Mouse (Mus musculus) neural tube, embryonic 11.5 days (tissue): Measurements from ENCODE around the gene Krt84. TPM values are rescaled to one million over a fixed set of nuclear protein-coding genes. Genes with fewer than 3 reads are reported as not detected.

Experiments
- ATAC-seq: fragments of 200-750 bp; cut with Nextera tagmentation; 2 replicates; pipeline ENCODE4 v1.8.0; 2017; ENCODE audit warnings: moderate number of reproducible peaks, mild to moderate bottlenecking, moderate TSS enrichment, moderate library complexity; ENCODE audit not compliant: insufficient read depth, low FRiP score, low TSS enrichment
- DNase-seq: peaks from one replicate; pipeline ENCODE4 v3.0.0-alpha.2; 2015; ENCODE audit warnings: low spot score
- H3K27ac ChIP-seq: fragments of 300-500 bp; sonication (generic); 2 replicates; pipeline ENCODE4 v1.5.1; 2014; ENCODE audit warnings: low read depth, mild to moderate bottlenecking, low read length
- H3K27me3 ChIP-seq: fragments of 300-500 bp; sonication (generic); 2 replicates; pipeline ENCODE4 v1.6.1; 2014; ENCODE audit warnings: mild to moderate bottlenecking, low read length, mixed read lengths; ENCODE audit not compliant: control insufficient read depth, insufficient read depth
- H3K36me3 ChIP-seq: fragments of 300-500 bp; sonication (generic); 2 replicates; pipeline ENCODE4 v1.6.1; 2014; ENCODE audit warnings: mild to moderate bottlenecking, low read length, moderate library complexity, mixed read lengths; ENCODE audit not compliant: control insufficient read depth, insufficient read depth
- H3K4me1 ChIP-seq: fragments of 300-500 bp; sonication (generic); 2 replicates; pipeline ENCODE4 v1.6.1; 2014; ENCODE audit warnings: low read length, mixed read lengths; ENCODE audit not compliant: control insufficient read depth, insufficient read depth
- H3K4me2 ChIP-seq: fragments of 300-500 bp; sonication (generic); 2 replicates; pipeline ENCODE4 v1.6.1; 2014; ENCODE audit warnings: low read depth, mild to moderate bottlenecking, moderate library complexity
- H3K4me3 ChIP-seq: fragments of 300-500 bp; sonication (generic); 2 replicates; pipeline ENCODE4 v1.5.1; 2014; ENCODE audit warnings: low read depth, low read length
- H3K9ac ChIP-seq: fragments of 300-500 bp; sonication (generic); 2 replicates; pipeline ENCODE4 v1.6.1; 2014; ENCODE audit warnings: mild to moderate bottlenecking, low read length
- H3K9me3 ChIP-seq: fragments of 300-500 bp; sonication (generic); 2 replicates; pipeline ENCODE4 v1.6.1; 2016; ENCODE audit warnings: low read length; ENCODE audit not compliant: control insufficient read depth
- WGBS: fragments of 180-500 bp; shearing (Covaris S2); extraction: QIAGEN DNeasy Blood & Tissue Kit; methylation state at CpG from one replicate; pipeline ENCODE4 v1.1.7; 2014; 5-methylcytosine and 5-hydroxymethylcytosine counted together
- polyA plus RNA-seq: library from polyadenylated mRNA; unstranded; fragments of >200 nt; fragmentation: Nextera tagmentation; extraction: Ambion mirVana; gene quantifications from 2 replicates; pipeline ENCODE4 v1.2.1, GENCODE M21; 2014

Gene Krt84
- not detected in 2 replicates for polyA plus RNA-seq

DNA sequence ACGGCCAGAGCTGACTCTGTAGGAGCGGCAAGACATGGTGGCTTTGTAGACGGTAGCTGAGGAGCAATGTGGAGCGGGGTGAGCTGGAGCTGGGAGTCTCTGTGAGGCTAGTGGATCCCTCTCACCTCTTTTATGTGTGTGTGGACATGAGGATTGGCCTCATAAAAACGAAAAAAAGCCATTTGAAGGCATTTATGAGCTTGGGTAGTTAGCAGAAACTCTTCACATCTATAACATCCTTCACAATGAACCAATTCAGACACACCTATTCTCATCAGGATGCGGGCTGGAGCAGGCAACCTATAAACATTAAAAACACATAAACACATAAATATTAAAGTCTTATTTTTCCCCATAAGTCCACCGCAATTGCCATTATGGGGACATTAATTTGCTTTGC, at the start of gene Krt84:
Krt84 (minus strand) TSS at position 101 of the 400 bp plus-strand sequence.
- Histone ChIP-seq H3K4me2 (no peak within 1 kb of the TSS), H3K4me3 (no peak within 1 kb of the TSS), H3K27me3 (no peaks in the 10 kb centered on the region), H3K4me1 (no peaks in the 10 kb centered on the region; the same call in 1 of the 2 replicates), H3K9me3 (no peaks in the 10 kb centered on the region), H3K9ac (no peak within 1 kb of the TSS), H3K27ac (no peak within 1 kb of the TSS), H3K36me3 (no peaks in the 10 kb centered on the region)
- ATAC-seq = no peak
- WGBS = 75% methylated on average over 7 of the region's 7 CpGs
- DNase-seq = no peak

DNA sequence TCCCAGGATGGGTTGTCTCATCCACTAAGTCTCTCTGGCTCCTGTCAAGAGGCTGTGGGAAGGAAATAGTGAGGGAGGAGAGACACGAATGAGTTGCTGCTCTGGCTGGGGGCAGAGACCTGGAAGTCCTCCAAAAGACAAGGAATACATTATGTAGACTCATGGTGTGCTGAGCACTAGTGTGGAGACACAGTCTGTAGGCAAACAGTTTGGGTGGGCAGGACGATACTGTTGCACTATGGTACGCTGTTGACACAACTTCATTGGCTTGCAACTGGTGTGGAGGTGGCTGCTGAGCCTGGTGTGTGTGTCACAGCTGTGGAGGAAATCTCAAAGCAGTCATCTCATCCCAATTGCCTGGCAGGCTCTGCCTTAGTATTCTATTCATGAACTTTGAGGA, 49.1 kb upstream of the Krt84 start:
- Histone ChIP-seq H3K4me3 (no peak overlapping the region), H3K36me3 (no peaks in the 10 kb centered on the region), H3K27ac (no peak overlapping the region), H3K27me3 (no peaks in the 10 kb centered on the region), H3K4me1 (no peaks in the 10 kb centered on the region), H3K4me2 (no peak overlapping the region), H3K9me3 (no peaks in the 10 kb centered on the region), H3K9ac (no peak overlapping the region)
- DNase-seq = no peak
- WGBS = 87% methylated on average over 3 of the region's 3 CpGs
- ATAC-seq = no peak

DNA sequence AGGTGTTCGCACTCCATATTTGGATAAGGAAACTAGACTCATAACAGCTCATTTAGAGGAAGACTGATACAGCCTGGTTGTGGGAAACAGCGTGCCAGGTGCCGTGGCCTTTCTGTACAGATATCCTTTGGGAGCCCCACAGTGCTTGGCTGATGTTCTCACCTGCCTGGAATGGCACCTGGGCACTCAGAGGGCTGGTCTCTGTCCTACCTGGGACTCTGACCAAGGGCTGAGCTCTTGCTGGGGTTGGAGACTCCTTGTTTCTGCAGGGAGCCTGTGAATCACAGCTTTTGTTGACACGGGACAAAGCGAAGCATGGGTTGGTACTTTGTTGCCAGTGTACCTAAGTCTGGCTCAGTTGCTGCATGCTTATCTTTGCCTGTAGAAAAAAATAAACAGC, 42.9 kb upstream of the Krt84 start:
- H3K27ac ChIP-seq = no peak overlapping the region
- no peak overlapping the region for H3K9ac ChIP-seq
- no peaks in the 10 kb centered on the region for H3K4me1 ChIP-seq
- WGBS = 89% methylated on average over 5 of the region's 5 CpGs
- H3K4me2 ChIP-seq = no peak overlapping the region
- no peaks in the 10 kb centered on the region for H3K36me3 ChIP-seq
- no peaks in the 10 kb centered on the region for H3K9me3 ChIP-seq
- ATAC-seq = no peak
- no peaks in the 10 kb centered on the region for H3K27me3 ChIP-seq
- no peak for DNase-seq
- H3K4me3 ChIP-seq = no peak overlapping the region

DNA sequence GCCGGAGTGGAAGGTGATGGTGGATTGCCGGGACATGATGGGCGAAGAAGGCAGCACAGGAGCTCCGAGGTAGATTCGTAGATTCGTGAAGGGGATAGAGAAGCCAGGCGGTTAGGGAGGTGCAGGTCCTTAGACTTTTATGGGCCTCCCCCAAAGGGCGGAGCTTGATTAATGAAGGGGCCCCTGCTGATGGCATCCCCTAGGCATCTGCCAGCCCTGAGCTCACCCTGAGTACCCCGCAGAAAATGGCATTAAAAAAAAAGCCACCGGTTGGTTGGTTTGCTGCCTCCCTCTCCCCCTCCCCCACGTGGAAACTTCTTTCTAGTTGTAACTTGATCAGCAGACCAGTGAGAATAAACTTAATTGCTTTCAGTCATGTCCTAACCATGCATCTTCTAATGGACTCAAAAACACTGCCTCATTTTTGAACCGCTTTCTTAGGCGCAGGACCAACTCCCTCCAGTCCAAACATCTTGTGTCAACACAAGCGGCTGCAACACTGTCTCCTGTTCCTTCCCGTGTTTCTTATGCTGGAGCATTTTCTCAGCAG, 41.3 kb upstream of the Krt84 start, which contains the start of gene Krt75:
Krt75 (minus strand) TSS at position 109 of the 550 bp plus-strand sequence.
- Histone ChIP-seq H3K4me1 (no peaks in the 10 kb centered on the region), H3K9me3 (no peaks in the 10 kb centered on the region), H3K9ac (no peak within 1 kb of the TSS), H3K4me3 (no peak within 1 kb of the TSS), H3K27me3 (no peaks in the 10 kb centered on the region), H3K27ac (no peak within 1 kb of the TSS), H3K4me2 (no peak within 1 kb of the TSS), H3K36me3 (no peaks in the 10 kb centered on the region)
- ATAC-seq (no peak), DNase-seq (no peak)
- WGBS = 70% methylated on average over 15 of the region's 15 CpGs

DNA sequence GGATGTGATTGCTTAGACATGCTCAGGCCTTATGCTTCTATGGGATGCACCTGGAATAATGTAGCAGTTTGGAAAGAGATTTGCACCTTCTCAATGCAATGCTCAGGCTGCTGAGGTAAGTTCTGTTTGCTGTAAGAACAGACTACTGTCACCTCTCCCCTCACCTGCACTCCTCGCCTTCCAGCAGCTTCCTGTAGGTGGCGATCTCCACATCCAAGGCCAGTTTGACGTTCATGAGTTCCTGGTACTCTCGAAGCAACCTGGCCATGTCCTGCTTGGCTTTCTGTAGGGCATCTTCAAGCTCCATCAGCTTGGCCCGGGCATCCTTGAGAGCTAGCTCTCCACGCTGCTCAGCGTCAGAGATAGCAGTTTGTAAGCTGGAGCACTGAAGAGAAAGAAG, 35.2 kb upstream of the Krt84 start:
- Histone ChIP-seq H3K9ac (no peak overlapping the region), H3K4me3 (no peak overlapping the region), H3K9me3 (no peaks in the 10 kb centered on the region), H3K36me3 (no peaks in the 10 kb centered on the region), H3K27ac (no peak overlapping the region), H3K27me3 (no peaks in the 10 kb centered on the region), H3K4me1 (no peaks in the 10 kb centered on the region), H3K4me2 (no peak overlapping the region)
- no peak for ATAC-seq
- 55% methylated on average over 7 of the region's 7 CpGs for WGBS
- DNase-seq = no peak

DNA sequence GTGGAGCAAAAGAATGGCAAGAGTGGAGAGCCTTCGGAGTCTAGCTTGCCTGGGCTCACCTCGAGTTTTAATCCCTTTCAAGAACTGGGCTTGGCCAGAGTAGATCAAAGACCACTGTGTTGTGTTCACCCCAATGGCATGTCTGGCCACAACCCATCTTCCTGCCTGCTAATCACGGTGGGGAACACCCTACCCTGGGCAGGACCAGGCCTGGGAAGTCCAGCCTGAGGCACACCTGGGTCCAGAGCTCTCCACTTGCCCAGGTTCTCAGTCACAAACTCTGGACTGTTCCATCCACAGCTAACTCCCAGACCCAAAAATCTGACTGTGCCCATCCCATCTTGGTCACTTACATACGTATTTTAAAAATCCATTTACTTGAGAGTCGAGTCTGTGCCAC, 30.2 kb upstream of the Krt84 start, which contains the start of gene Krt90:
Krt90 (minus strand) TSS at position 101 of the 400 bp plus-strand sequence.
- H3K4me2 ChIP-seq = no peak within 1 kb of the TSS
- H3K9me3 ChIP-seq = no peaks in the 10 kb centered on the region
- ATAC-seq (no peak), DNase-seq (no peak)
- WGBS = 75% methylated on average over 5 of the region's 5 CpGs
- H3K27me3 ChIP-seq = no peaks in the 10 kb centered on the region
- H3K9ac ChIP-seq = no peak within 1 kb of the TSS
- H3K4me3 ChIP-seq = no peak within 1 kb of the TSS
- H3K36me3 ChIP-seq = no peaks in the 10 kb centered on the region
- no peak within 1 kb of the TSS for H3K27ac ChIP-seq
- peaks cover 4% of the 10 kb centered on the region; the same call in 1 of the 2 replicates for H3K4me1 ChIP-seq

DNA sequence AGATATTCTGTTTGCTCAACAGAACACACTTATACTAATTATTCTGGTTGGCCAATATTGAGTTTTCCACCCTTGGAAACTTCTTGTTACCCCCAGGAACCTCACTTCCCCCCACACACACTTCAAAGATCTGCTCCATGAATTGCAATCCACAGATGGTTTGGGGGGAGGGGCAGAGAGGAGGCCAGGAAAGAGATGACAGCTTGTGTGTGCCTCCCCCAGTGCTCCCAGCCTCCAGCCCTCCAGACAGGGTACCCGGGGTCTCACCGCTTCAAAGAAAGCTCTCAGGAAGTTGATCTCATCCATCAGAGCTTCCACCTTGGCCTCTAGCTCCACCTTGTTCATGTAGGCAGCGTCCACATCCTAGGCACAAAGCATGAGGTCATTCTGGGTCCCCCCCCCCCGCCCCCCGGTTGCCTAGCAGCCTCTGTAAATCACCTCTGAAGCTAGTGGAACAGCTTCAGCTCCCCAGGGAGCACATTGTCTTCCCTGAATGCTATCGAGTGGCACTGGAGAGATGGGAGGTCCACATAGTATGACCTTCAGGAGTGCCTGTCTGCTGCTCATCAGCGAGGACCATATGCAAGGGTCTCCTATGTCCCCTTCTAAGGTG, 25.5 kb upstream of the Krt84 start:
- 2% methylated on average over 7 of the region's 7 CpGs for WGBS
- Histone ChIP-seq H3K9ac (no peak overlapping the region), H3K27me3 (no peaks in the 10 kb centered on the region), H3K4me2 (no peak overlapping the region), H3K4me1 (peaks cover 4% of the 10 kb centered on the region; the same call in 1 of the 2 replicates), H3K36me3 (no peaks in the 10 kb centered on the region), H3K27ac (no peak overlapping the region), H3K9me3 (no peaks in the 10 kb centered on the region), H3K4me3 (no peak overlapping the region)
- peak; percentile 63 for DNase-seq
- peak; percentile 27; the same call in 1 of the 2 replicates for ATAC-seq

DNA sequence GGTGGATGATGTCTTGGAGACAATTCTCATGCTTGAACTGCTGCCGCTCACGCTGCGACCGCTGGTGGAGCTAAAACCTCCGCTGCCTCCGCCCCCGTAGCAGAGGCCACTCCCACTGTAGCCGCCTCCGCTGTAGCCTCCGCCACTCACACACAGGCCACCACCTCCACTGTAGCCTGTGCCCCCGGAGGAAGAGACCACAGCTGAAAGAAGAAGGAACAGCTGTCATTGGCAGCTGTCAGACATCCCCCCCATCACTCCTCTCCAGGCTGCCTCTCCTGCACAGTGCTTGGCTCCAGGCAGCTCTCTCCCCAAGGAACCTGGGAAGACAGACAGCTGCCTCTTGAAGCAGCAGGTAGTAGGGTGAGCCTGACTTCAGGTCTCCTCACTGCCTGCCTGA, 20.5 kb upstream of the Krt84 start:
- no peaks in the 10 kb centered on the region for H3K36me3 ChIP-seq
- H3K4me2 ChIP-seq = peak overlapping the region; percentile 17; the same call in 1 of the 2 replicates
- no peaks in the 10 kb centered on the region for H3K27me3 ChIP-seq
- peak; percentile 65 for DNase-seq
- no peak overlapping the region for H3K4me3 ChIP-seq
- peak; percentile 72 for ATAC-seq
- WGBS = 2% methylated on average over 11 of the region's 11 CpGs
- H3K27ac ChIP-seq = no peak overlapping the region
- no peak overlapping the region for H3K9ac ChIP-seq
- H3K4me1 ChIP-seq = peaks cover 6% of the 10 kb centered on the region; the same call in 1 of the 2 replicates
- no peaks in the 10 kb centered on the region for H3K9me3 ChIP-seq

DNA sequence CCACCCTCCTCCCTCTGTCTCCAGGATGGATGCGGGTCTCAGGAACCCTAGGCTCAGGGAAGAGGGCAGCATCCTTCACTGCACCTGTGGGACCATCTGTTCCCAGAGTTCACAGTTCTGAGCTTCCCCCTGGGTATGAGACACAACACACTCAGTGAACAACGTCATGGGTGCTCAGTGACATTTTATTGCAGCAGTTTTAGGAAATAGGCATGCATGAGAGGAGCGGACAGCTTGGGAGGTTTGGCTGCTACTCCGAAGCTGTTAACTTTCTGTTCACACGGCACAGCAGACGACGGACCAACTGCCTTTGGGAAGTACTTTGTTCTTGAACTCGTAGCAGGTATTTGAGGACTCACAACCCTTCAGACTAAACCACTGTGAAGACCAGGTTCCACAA, 19.6 kb upstream of the Krt84 start:
- WGBS = 76% methylated on average over 8 of the region's 8 CpGs
- no peaks in the 10 kb centered on the region for H3K9me3 ChIP-seq
- H3K27me3 ChIP-seq = no peaks in the 10 kb centered on the region
- DNase-seq = no peak
- H3K4me3 ChIP-seq = no peak overlapping the region
- 0 out of 2 replicates have a peak, but pooled peaks cover 4% of the 10 kb centered on the region for H3K4me1 ChIP-seq
- ATAC-seq = no peak
- no peak overlapping the region for H3K9ac ChIP-seq
- no peak overlapping the region for H3K27ac ChIP-seq
- no peaks in the 10 kb centered on the region for H3K36me3 ChIP-seq
- no peak overlapping the region for H3K4me2 ChIP-seq
